Mouse (Mus musculus) G1E (cell line): ENCODE measurements around the gene Gpr37. TPM values are rescaled to one million over a fixed set of nuclear protein-coding genes. Genes with fewer than 3 reads are reported as not detected.

ENCODE experiments used
- ATAC-seq: 2 replicates; pipeline ENCODE4 v1.8.0; 2016; ENCODE audit warnings: mild to moderate bottlenecking; ENCODE audit not compliant: insufficient number of reproducible peaks, poor library complexity, low FRiP score, severe bottlenecking; ENCODE audit errors: extremely low read depth
- DNase-seq: peaks from one replicate; pipeline ENCODE4 v3.0.0; 2012; ENCODE audit warnings: low spot score
- H3K27me3 ChIP-seq: 2 replicates; pipeline ENCODE4 v1.6.1; 2012; ENCODE audit warnings: mild to moderate bottlenecking, low read length, inconsistent platforms; ENCODE audit not compliant: insufficient read depth
- H3K36me3 ChIP-seq: replicated peaks from 2 replicates; pipeline ENCODE3; 2012; ENCODE audit warnings: mild to moderate bottlenecking, inconsistent platforms
- H3K4me1 ChIP-seq: 2 replicates; pipeline ENCODE4 v1.6.1; 2012; ENCODE audit warnings: low read depth, low read length, inconsistent platforms, mixed read lengths; ENCODE audit not compliant: insufficient read depth
- H3K4me3 ChIP-seq: 2 replicates; pipeline ENCODE4 v1.5.1; 2012; ENCODE audit warnings: low read depth, mild to moderate bottlenecking, inconsistent platforms, low read length, moderate library complexity, mixed read lengths
- H3K9me3 ChIP-seq: replicated peaks from 2 replicates; pipeline ENCODE4 v1.6.1; 2012; ENCODE audit warnings: inconsistent platforms
- CTCF ChIP-seq: IDR thresholded peaks from 2 replicates; pipeline ENCODE4 v1.5.1; 2012; ENCODE audit warnings: low read depth, low read length, inconsistent platforms, mixed read lengths
- GATA1 ChIP-seq: IDR thresholded peaks from 2 replicates; pipeline ENCODE4 v1.6.1; 2012; ENCODE audit warnings: borderline replicate concordance, low read length, inconsistent platforms, mixed read lengths
- GATA2 ChIP-seq: IDR thresholded peaks from 2 replicates; pipeline ENCODE4 v1.6.1; 2012; ENCODE audit warnings: low read depth, low read length, inconsistent platforms, borderline replicate concordance
- POLR2AphosphoS5 ChIP-seq: IDR thresholded peaks from 2 replicates; pipeline ENCODE4 v1.6.1; 2012; ENCODE audit warnings: low read depth, low read length, inconsistent platforms; ENCODE audit not compliant: insufficient replicate concordance
- TAL1 ChIP-seq: conservative IDR thresholded peaks from 2 replicates; pipeline ENCODE4 v1.6.1; 2012; ENCODE audit warnings: low read depth, low read length, inconsistent platforms, mixed read lengths
- polyA plus RNA-seq: library from polyadenylated mRNA; stranded (reverse); fragments of >175 nt; gene quantifications from 2 replicates; pipeline ENCODE4 v1.2.3, GENCODE M21; 2012
- total RNA-seq, 2 experiments: library from RNA; stranded (forward) in 1 of 2; stranded (reverse) in 1 of 2; fragments of 200-1000 nt in 1 of 2; fragments of >200 nt in 1 of 2; fragmentation: Nextera tagmentation in 1 of 2; gene quantifications; 2 replicates each; pipeline ENCODE4 v1.2.3; 2014 to 2017

Gpr37 gene
- total and polyA plus RNA-seq, 3 experiments, result 0.05 TPM; not detected in 2

DNA sequence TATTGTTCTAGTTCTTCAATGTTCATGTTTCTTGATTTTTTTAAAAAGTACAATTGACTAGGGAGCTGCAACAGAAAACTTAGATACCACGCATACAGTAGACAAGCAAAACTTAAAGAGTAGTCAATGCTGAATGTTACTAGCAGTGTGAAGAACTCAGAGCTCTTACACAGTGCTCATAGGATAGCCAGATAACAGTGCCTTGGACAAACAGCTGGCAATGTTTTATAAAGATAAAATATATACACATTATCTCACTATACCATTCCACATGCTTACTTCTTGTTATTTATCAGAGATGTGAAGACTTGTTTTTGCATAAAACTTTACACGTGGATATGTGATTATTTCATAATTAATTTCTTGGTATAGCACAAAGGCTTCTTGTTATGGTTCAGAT, 26.6 kb downstream of the Gpr37 start:
- no peak overlapping the region for H3K4me3 ChIP-seq
- H3K4me1 ChIP-seq, result no peaks in the 10 kb centered on the region
- DNase-seq (no peak), ATAC-seq (peak; percentile 28; the same call in 1 of the 2 replicates)
- no peaks in the 10 kb centered on the region for H3K36me3 ChIP-seq
- H3K27me3 ChIP-seq, result 0 out of 2 replicates have a peak, but pooled peaks cover 2% of the 10 kb centered on the region
- TF ChIP-seq CTCF (no peak), POLR2AphosphoS5 (no peak), GATA1 (no peak), TAL1 (no peak), GATA2 (no peak)
- H3K9me3 ChIP-seq, result no peaks in the 10 kb centered on the region

- ATAC-seq (no peak), DNase-seq (no peak)
- TF ChIP-seq CTCF, result no peak
- no peak for TF ChIP-seq POLR2AphosphoS5
- no peak for TF ChIP-seq TAL1
- no peak for TF ChIP-seq GATA2
- no peak for TF ChIP-seq GATA1
- Histone ChIP-seq H3K4me1 (no peaks in the 10 kb centered on the region), H3K9me3 (no peaks in the 10 kb centered on the region), H3K4me3 (no peak overlapping the region), H3K36me3 (no peaks in the 10 kb centered on the region), H3K27me3 (0 out of 2 replicates have a peak, but pooled peaks cover 2% of the 10 kb centered on the region)
Measured at GRCm38 (mm10) chr6:25659924-25660675, 30.4 kb downstream of the Gpr37 start.

Other genes with a start within 250 kb of the Gpr37 start
- 75.9 and 78.6 TPM in 2 replicates for gene Pot1a, start 118.5 kb upstream of the Gpr37 start, total RNA-seq (2014; fragmentation: Nextera tagmentation)
- 51.5 and 52.0 TPM in 2 replicates for gene Pot1a, start 118.5 kb upstream of the Gpr37 start, total RNA-seq (2017)
- 1.2 and 1.7 TPM in 2 replicates for gene Pot1a, start 118.5 kb upstream of the Gpr37 start, polyA plus RNA-seq